Mouse (Mus musculus) 3134 (cell line): ENCODE measurements at regions not wholly inside any gene's neighbourhood (a gene's known extent, or its start where the extent isn't known, plus 50 kb on each side); places are given as distances from the start of the nearest gene placed in this dataset.

Experiments
- DNase-seq: peaks from one replicate; pipeline ENCODE4 v3.0.0-alpha.2; 2011; ENCODE audit warnings: low spot score; ENCODE audit not compliant: insufficient read length; ENCODE audit errors: extremely low read depth

- DNase-seq, result no peak
Observed at GRCm38 (mm10) chr3:150752787-150753186, 684.9 kb upstream of the Adgrl4 start.

- no peak for DNase-seq
Observed at GRCm38 (mm10) chr3:150759854-150760253, 677.8 kb upstream of the Adgrl4 start.

GRCm38 (mm10) chr3:150784576-150784975 is 653.1 kb upstream of the Adgrl4 start:
- no peak for DNase-seq

GRCm38 (mm10) chr3:150817807-150818206 is 619.9 kb upstream of the Adgrl4 start:
- DNase-seq, result no peak

- DNase-seq, result no peak
Observed at GRCm38 (mm10) chr3:150819369-150819768, 618.3 kb upstream of the Adgrl4 start.

- no peak for DNase-seq
Observed at GRCm38 (mm10) chr3:150820039-150820438, 617.6 kb upstream of the Adgrl4 start.

GRCm38 (mm10) chr3:150846029-150846428 is 591.7 kb upstream of the Adgrl4 start:
- no peak for DNase-seq

GRCm38 (mm10) chr3:150852107-150852506 is 585.6 kb upstream of the Adgrl4 start:
- no peak for DNase-seq

- no peak for DNase-seq
Observed at GRCm38 (mm10) chr3:150896668-150897067, 541.0 kb upstream of the Adgrl4 start.

- DNase-seq, result no peak
Observed at GRCm38 (mm10) chr3:150910091-150910490, 527.6 kb upstream of the Adgrl4 start.

- DNase-seq, result no peak
Observed at GRCm38 (mm10) chr3:150954897-150955296, 482.8 kb upstream of the Adgrl4 start.

GRCm38 (mm10) chr3:150999652-151000051 is 438.0 kb upstream of the Adgrl4 start:
- no peak for DNase-seq

- no peak for DNase-seq
Observed at GRCm38 (mm10) chr3:151000217-151000616, 437.5 kb upstream of the Adgrl4 start.

GRCm38 (mm10) chr3:151001881-151002412 is 435.7 kb upstream of the Adgrl4 start:
- DNase-seq, result no peak

- DNase-seq, result no peak
Observed at GRCm38 (mm10) chr3:151003524-151003923, 434.2 kb upstream of the Adgrl4 start.

GRCm38 (mm10) chr3:151003990-151004389 is 433.7 kb upstream of the Adgrl4 start:
- DNase-seq, result no peak

GRCm38 (mm10) chr3:151020014-151020413 is 417.7 kb upstream of the Adgrl4 start:
- no peak for DNase-seq

GRCm38 (mm10) chr3:151057491-151057890 is 380.2 kb upstream of the Adgrl4 start:
- no peak for DNase-seq

- DNase-seq, result no peak
Observed at GRCm38 (mm10) chr3:151072322-151072721, 365.4 kb upstream of the Adgrl4 start.

GRCm38 (mm10) chr3:151116831-151117230 is 320.9 kb upstream of the Adgrl4 start:
- peak; percentile 27 for DNase-seq

- DNase-seq, result peak; percentile 28
Observed at GRCm38 (mm10) chr3:151117583-151118041, 320.1 kb upstream of the Adgrl4 start.

- no peak for DNase-seq
Observed at GRCm38 (mm10) chr3:151124131-151124530, 313.6 kb upstream of the Adgrl4 start.

- no peak for DNase-seq
Observed at GRCm38 (mm10) chr3:151146889-151147288, 290.8 kb upstream of the Adgrl4 start.
